Mouse (Mus musculus): ENCODE data around the gene Elavl3.

Elavl3 gene

GRCm38 (mm10) chr9:22057031-22057517 lies 5.3 kb upstream of the Elavl3 start:
- DNase-seq, result no peak

- no peak for DNase-seq
Measured at GRCm38 (mm10) chr9:22056303-22056910, 4.6 kb upstream of the Elavl3 start.

GRCm38 (mm10) chr9:22055713-22056112 lies 3.9 kb upstream of the Elavl3 start:
- no peak for DNase-seq

GRCm38 (mm10) chr9:22054411-22055076 lies 2.7 kb upstream of the Elavl3 start:
- DNase-seq, result peak; percentile 87

- no peak for DNase-seq
Measured at GRCm38 (mm10) chr9:22053657-22054056, 1.8 kb upstream of the Elavl3 start.

GRCm38 (mm10) chr9:22051161-22051957 lies 464 bp downstream of the Elavl3 start:
- DNase-seq, result peak; percentile 57

- DNase-seq, result peak; percentile 66
Measured at GRCm38 (mm10) chr9:22050351-22050889, 1.4 kb downstream of the Elavl3 start.

- peak; percentile 54 for DNase-seq
Measured at GRCm38 (mm10) chr9:22049721-22050270, 2.0 kb downstream of the Elavl3 start.

GRCm38 (mm10) chr9:22049315-22049714 lies 2.5 kb downstream of the Elavl3 start:
- peak; percentile 74 for DNase-seq

GRCm38 (mm10) chr9:22047329-22047728 lies 4.5 kb downstream of the Elavl3 start:
- DNase-seq, result no peak

GRCm38 (mm10) chr9:22041832-22042231 lies 10.0 kb downstream of the Elavl3 start:
- no peak for DNase-seq

GRCm38 (mm10) chr9:22037826-22038225 lies 14.0 kb downstream of the Elavl3 start:
- no peak for DNase-seq

GRCm38 (mm10) chr9:22035300-22036044 lies 16.4 kb downstream of the Elavl3 start:
- DNase-seq, result peak; percentile 75

GRCm38 (mm10) chr9:22030386-22030785 lies 21.4 kb downstream of the Elavl3 start:
- no peak for DNase-seq

- no peak for DNase-seq
Measured at GRCm38 (mm10) chr9:22028467-22028866, 23.4 kb downstream of the Elavl3 start.

- DNase-seq, result peak; percentile 24
Measured at GRCm38 (mm10) chr9:22024592-22024991, 27.2 kb downstream of the Elavl3 start.

- no peak for DNase-seq
Measured at GRCm38 (mm10) chr9:22017208-22017825, 34.5 kb downstream of the Elavl3 start.

- DNase-seq, result no peak
Measured at GRCm38 (mm10) chr9:22016245-22016644, 35.6 kb downstream of the Elavl3 start.

GRCm38 (mm10) chr9:22012731-22013130 lies 39.1 kb downstream of the Elavl3 start:
- DNase-seq, result no peak

GRCm38 (mm10) chr9:22011055-22011454 lies 40.8 kb downstream of the Elavl3 start:
- no peak for DNase-seq

GRCm38 (mm10) chr9:22004546-22004945 lies 47.3 kb downstream of the Elavl3 start:
- no peak for DNase-seq

GRCm38 (mm10) chr9:22003163-22003554 lies 48.7 kb downstream of the Elavl3 start:
- no peak for DNase-seq

Data from retina, postnatal 1 day (tissue).